Mouse (Mus musculus): Measurements from ENCODE around the gene Camta1. TPM values are rescaled to one million over a fixed set of nuclear protein-coding genes. Genes with fewer than 3 reads are reported as not detected.

The Camta1 gene
- polyA plus RNA-seq, 1 experiment from 2014 or later = 93.9 TPM

DNA sequence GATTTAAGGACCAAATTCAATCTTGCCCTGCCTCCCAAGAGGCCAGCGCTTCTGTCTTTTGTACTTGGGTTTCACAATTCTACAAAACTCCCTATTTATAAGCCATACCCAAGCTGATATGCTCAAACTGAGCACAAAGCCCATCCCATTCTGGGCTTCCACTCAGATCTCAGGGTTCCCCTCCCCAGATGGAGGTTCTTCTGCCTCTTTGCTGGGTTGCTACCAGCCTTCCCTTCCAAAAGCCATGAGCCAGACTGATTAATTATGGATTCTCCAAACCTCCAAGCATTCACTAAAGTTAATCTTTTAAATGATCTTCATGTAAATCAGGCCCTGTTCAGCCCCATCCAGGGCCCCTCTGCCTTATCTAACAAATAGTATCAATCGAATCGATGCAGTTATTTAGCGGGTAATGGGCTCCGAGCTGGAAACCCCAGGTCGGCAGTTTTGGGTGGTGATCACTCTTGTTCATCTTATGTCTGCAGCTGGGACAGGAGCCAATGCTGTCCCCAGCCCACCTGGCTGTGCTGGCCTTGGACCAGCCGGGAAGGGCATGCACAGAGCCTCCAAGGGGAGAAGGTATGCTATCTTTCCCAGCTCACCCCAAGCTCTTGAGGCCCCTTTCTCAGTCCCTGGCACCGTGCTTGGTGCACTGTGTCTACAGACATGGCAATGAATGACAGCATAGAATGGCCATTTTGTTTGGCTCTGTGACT is 534.5 kb downstream of the Camta1 start:
- Histone ChIP-seq H3K36me3 (ENCODE audit: control insufficient read depth, insufficient read depth, low read length) (no peaks in the 10 kb centered on the region), H3K4me3 (ENCODE audit: low read depth, low read length) (no peak overlapping the region), H3K9ac (ENCODE audit: low read depth, low read length) (no peak overlapping the region), H3K27me3 (replicated peaks; ENCODE audit: control insufficient read depth, insufficient read depth, low read length) (no peaks in the 10 kb centered on the region), H3K4me1 (replicated peaks; ENCODE audit: control insufficient read depth, insufficient read depth, low read length) (no peaks in the 10 kb centered on the region), H3K4me2 (no peak overlapping the region), H3K9me3 (ENCODE audit: control insufficient read depth, low read length) (no peaks in the 10 kb centered on the region), H3K27ac (ENCODE audit: low read depth, low read length) (no peak overlapping the region)
- 84% methylated on average over 8 of the region's 8 CpGs for WGBS
- DNase-seq (ENCODE audit: low spot score) (no peak), ATAC-seq (replicated peaks; ENCODE audit: low FRiP score) (no peak)

DNA sequence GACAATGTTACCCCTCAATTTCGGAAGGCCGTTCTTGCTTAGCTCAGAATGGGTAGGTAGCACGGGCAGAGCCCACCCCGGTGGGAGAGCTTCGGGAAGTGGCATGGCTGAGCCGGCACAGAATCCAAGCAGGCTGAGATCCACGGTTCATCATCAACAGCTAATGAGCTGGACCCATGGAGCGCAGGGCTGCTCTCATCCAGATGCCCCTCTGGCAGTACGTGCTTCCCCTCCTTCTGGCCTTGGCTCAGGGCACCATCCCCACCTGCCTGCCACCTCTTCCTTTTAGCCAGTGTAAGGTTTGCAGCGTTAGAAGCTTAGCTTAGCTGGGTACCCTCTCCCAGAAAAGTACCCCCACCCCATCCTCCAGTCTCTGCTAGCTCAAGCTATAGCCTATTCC is 545.2 kb downstream of the Camta1 start:
- Histone ChIP-seq H3K4me1 (replicated peaks; ENCODE audit: control insufficient read depth, insufficient read depth, low read length) (no peaks in the 10 kb centered on the region), H3K27me3 (replicated peaks; ENCODE audit: control insufficient read depth, insufficient read depth, low read length) (no peaks in the 10 kb centered on the region)
- 81% methylated on average over 10 of the region's 10 CpGs for WGBS

DNA sequence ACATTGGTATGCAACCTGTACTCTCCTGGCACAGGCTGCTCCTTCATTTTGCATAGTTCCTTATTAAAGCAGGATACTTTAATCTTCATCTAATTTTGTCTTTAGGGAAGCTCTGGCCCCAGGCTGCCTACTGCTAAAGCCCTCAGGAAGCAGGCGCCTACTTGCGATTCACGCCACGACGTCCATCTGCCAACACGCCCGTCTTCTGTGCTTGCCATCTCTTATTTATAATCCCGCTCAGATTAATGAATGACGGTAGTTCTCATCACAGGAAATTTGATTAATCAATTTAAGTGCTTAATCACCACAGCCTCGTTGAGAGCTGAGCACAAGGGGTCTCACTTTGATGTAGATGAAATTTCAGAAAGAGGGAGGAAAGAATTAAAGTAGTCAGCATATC is 546.0 kb downstream of the Camta1 start:
- H3K9me3 ChIP-seq (ENCODE audit: control insufficient read depth, low read length) = no peaks in the 10 kb centered on the region
- H3K4me1 ChIP-seq (replicated peaks; ENCODE audit: control insufficient read depth, insufficient read depth, low read length) = no peaks in the 10 kb centered on the region
- H3K27ac ChIP-seq (ENCODE audit: low read depth, low read length) = no peak overlapping the region
- DNase-seq (ENCODE audit: low spot score) (no peak), ATAC-seq (replicated peaks; ENCODE audit: low FRiP score) (no peak)
- H3K4me3 ChIP-seq (ENCODE audit: low read depth, low read length) = no peak overlapping the region
- no peak overlapping the region for H3K4me2 ChIP-seq
- no peaks in the 10 kb centered on the region for H3K36me3 ChIP-seq (ENCODE audit: control insufficient read depth, insufficient read depth, low read length)
- H3K9ac ChIP-seq (ENCODE audit: low read depth, low read length) = no peak overlapping the region
- WGBS = 78% methylated on average over 10 of the region's 10 CpGs
- no peaks in the 10 kb centered on the region for H3K27me3 ChIP-seq (replicated peaks; ENCODE audit: control insufficient read depth, insufficient read depth, low read length)

More for the DNA sequence above, 545.2 kb downstream of the Camta1 start:
- Histone ChIP-seq H3K4me3 (ENCODE audit: low read depth, low read length) (no peak overlapping the region), H3K9me3 (ENCODE audit: control insufficient read depth, low read length) (no peaks in the 10 kb centered on the region), H3K4me2 (no peak overlapping the region), H3K36me3 (ENCODE audit: control insufficient read depth, insufficient read depth, low read length) (no peaks in the 10 kb centered on the region), H3K27ac (ENCODE audit: low read depth, low read length) (no peak overlapping the region), H3K9ac (ENCODE audit: low read depth, low read length) (no peak overlapping the region)
- ATAC-seq (replicated peaks; ENCODE audit: low FRiP score) = no peak
- DNase-seq (ENCODE audit: low spot score) = no peak

DNA sequence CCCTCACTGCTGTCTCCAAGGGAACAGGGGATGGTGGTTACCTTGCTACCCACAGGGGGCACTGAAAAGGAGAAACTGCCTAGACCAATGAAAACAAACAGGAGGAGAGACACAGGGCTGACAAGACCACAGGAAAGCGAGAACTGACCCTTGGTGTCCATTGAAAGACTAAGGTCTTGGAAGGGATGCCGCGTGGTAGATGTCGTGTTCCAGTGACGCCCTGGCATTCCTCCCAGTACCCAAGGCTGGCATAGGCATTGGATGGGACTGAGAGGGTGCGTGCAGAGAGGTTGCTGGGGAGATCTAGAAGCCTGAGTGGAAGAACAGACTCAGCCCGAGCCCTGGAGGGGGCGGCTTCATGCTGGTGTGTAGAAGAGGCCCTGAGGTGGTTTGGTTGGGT is 550.9 kb downstream of the Camta1 start:
- no peaks in the 10 kb centered on the region for H3K27me3 ChIP-seq (replicated peaks; ENCODE audit: control insufficient read depth, insufficient read depth, low read length)
- ATAC-seq (replicated peaks; ENCODE audit: low FRiP score) (no peak), DNase-seq (ENCODE audit: low spot score) (no peak)
- H3K9ac ChIP-seq (ENCODE audit: low read depth, low read length) = no peak overlapping the region
- H3K27ac ChIP-seq (ENCODE audit: low read depth, low read length) = peak overlapping the region; percentile 32; the same call in 1 of the 2 replicates
- no peak overlapping the region for H3K4me2 ChIP-seq
- no peak overlapping the region for H3K4me3 ChIP-seq (ENCODE audit: low read depth, low read length)
- H3K9me3 ChIP-seq (ENCODE audit: control insufficient read depth, low read length) = no peaks in the 10 kb centered on the region
- H3K36me3 ChIP-seq (ENCODE audit: control insufficient read depth, insufficient read depth, low read length) = no peaks in the 10 kb centered on the region
- 82% methylated on average over 8 of the region's 8 CpGs for WGBS
- no peaks in the 10 kb centered on the region for H3K4me1 ChIP-seq (replicated peaks; ENCODE audit: control insufficient read depth, insufficient read depth, low read length)

DNA sequence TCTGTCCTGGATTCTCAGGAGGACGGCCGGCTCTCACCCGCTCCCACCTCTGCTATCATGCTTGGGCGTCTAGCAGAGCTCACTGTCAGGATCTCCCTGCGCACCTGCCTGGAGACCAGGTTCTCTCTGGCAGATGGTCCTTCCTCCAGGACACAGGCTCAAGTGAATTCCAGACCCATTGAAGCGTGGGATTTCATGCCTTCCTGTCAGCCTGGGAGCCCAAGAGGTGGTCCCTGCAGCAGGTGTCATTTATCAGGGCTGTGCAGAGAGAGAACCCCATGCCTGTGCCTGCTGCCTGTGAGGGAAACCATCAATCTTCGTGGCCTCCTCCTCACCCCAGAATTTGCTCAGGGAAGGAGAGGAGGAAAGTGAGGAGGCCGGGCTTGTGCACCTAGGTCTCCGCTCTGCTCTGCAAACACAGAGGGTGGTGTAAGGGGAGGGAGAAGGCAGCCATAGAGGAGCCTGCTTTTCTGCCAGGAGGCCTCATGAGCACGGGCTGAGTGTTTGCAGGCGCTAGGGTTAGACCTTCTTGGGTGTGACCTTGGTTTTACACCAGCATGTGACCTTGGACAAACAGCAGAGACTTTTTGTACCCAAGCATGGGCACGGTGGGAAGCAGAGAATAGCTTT is 551.5 kb downstream of the Camta1 start:
- Histone ChIP-seq H3K4me2 (no peak overlapping the region), H3K9ac (ENCODE audit: low read depth, low read length) (no peak overlapping the region), H3K27me3 (replicated peaks; ENCODE audit: control insufficient read depth, insufficient read depth, low read length) (no peaks in the 10 kb centered on the region), H3K4me3 (ENCODE audit: low read depth, low read length) (no peak overlapping the region), H3K9me3 (ENCODE audit: control insufficient read depth, low read length) (no peaks in the 10 kb centered on the region), H3K36me3 (ENCODE audit: control insufficient read depth, insufficient read depth, low read length) (no peaks in the 10 kb centered on the region), H3K4me1 (replicated peaks; ENCODE audit: control insufficient read depth, insufficient read depth, low read length) (no peaks in the 10 kb centered on the region), H3K27ac (ENCODE audit: low read depth, low read length) (peak overlapping the region; percentile 32; the same call in 1 of the 2 replicates)
- no peak for DNase-seq (ENCODE audit: low spot score)
- WGBS = 49% methylated on average over 12 of the region's 12 CpGs
- ATAC-seq (replicated peaks; ENCODE audit: low FRiP score) = no peak

DNA sequence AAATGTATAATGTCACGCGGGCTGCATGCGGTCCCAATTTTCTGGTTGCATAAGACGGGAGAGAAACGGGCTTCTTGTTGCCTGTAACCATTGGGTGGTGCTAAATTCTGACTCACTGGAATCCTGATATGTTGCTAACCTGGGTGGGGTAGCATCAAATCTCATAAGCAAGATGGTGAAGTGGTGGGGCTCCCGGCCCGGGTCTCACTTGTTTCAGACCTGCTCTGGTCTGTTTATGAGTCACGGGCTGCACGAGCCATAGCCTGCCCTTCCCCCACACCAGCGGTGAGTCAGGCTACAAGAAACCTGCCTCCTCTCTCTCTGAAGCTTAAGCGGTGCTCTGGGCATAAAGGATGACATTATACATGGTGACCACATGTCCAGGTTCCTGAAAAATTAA is 554.8 kb downstream of the Camta1 start:
- Histone ChIP-seq H3K36me3 (ENCODE audit: control insufficient read depth, insufficient read depth, low read length) (no peaks in the 10 kb centered on the region), H3K27ac (ENCODE audit: low read depth, low read length) (no peak overlapping the region), H3K9me3 (ENCODE audit: control insufficient read depth, low read length) (no peaks in the 10 kb centered on the region), H3K4me1 (replicated peaks; ENCODE audit: control insufficient read depth, insufficient read depth, low read length) (no peaks in the 10 kb centered on the region), H3K9ac (ENCODE audit: low read depth, low read length) (no peak overlapping the region), H3K4me3 (ENCODE audit: low read depth, low read length) (no peak overlapping the region), H3K27me3 (replicated peaks; ENCODE audit: control insufficient read depth, insufficient read depth, low read length) (no peaks in the 10 kb centered on the region), H3K4me2 (no peak overlapping the region)
- ATAC-seq (replicated peaks; ENCODE audit: low FRiP score) (no peak), DNase-seq (ENCODE audit: low spot score) (no peak)
- 78% methylated on average over 11 of the region's 11 CpGs for WGBS

DNA sequence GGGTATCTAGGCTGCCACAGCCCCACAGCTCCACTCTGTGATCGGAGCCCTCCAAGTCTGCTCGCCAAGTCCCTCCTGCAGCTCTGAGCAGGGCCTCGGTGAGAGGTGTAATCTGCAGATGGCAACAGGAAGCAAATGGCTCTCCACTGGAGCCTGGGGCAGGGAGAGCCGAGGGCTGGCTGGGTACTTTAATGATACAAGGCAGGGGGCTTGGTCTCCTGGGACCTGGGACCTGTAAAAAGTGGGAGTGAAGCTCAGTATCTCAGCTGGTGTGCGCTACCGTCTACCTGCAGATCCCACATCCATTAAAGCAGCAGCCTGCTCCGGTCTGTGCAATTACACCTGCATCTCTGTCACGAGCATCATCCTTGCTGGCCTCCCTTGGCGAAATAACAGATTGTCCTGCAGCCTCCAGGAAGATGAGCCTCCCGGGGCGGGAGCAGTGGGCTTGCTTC is 555.3 kb downstream of the Camta1 start:
- Histone ChIP-seq H3K4me1 (replicated peaks; ENCODE audit: control insufficient read depth, insufficient read depth, low read length) (no peaks in the 10 kb centered on the region), H3K27me3 (replicated peaks; ENCODE audit: control insufficient read depth, insufficient read depth, low read length) (no peaks in the 10 kb centered on the region), H3K4me2 (no peak overlapping the region), H3K9ac (ENCODE audit: low read depth, low read length) (no peak overlapping the region), H3K4me3 (ENCODE audit: low read depth, low read length) (no peak overlapping the region), H3K27ac (ENCODE audit: low read depth, low read length) (no peak overlapping the region), H3K36me3 (ENCODE audit: control insufficient read depth, insufficient read depth, low read length) (no peaks in the 10 kb centered on the region), H3K9me3 (ENCODE audit: control insufficient read depth, low read length) (no peaks in the 10 kb centered on the region)
- 59% methylated on average over 11 of the region's 11 CpGs for WGBS
- ATAC-seq (replicated peaks; ENCODE audit: low FRiP score) (no peak), DNase-seq (ENCODE audit: low spot score) (no peak)

DNA sequence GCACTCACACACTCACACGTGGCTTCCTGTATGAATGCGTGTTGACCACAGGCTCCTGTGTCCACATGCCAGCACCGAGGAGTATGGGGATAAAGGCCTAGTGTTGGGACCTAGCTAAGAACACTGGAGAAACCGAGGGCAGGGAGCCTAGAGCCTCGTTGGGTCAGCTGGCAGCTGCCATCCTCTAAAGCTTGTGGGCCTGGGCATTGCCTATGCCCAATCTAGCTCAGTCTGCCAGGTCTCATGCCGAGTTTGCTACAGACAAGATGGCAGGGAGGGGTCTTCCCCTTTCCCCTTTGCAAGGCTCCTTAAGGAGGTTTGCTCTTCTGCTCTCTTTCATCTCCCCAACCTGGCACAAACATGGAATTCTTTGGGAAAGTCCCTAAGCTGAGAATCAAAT is 555.9 kb downstream of the Camta1 start:
- WGBS = 72% methylated on average over 6 of the region's 6 CpGs
- Histone ChIP-seq H3K4me1 (replicated peaks; ENCODE audit: control insufficient read depth, insufficient read depth, low read length) (no peaks in the 10 kb centered on the region), H3K4me3 (ENCODE audit: low read depth, low read length) (no peak overlapping the region), H3K9me3 (ENCODE audit: control insufficient read depth, low read length) (no peaks in the 10 kb centered on the region), H3K27me3 (replicated peaks; ENCODE audit: control insufficient read depth, insufficient read depth, low read length) (no peaks in the 10 kb centered on the region), H3K27ac (ENCODE audit: low read depth, low read length) (no peak overlapping the region), H3K4me2 (no peak overlapping the region), H3K9ac (ENCODE audit: low read depth, low read length) (no peak overlapping the region), H3K36me3 (ENCODE audit: control insufficient read depth, insufficient read depth, low read length) (no peaks in the 10 kb centered on the region)
- DNase-seq (ENCODE audit: low spot score) (no peak), ATAC-seq (replicated peaks; ENCODE audit: low FRiP score) (no peak)

DNA sequence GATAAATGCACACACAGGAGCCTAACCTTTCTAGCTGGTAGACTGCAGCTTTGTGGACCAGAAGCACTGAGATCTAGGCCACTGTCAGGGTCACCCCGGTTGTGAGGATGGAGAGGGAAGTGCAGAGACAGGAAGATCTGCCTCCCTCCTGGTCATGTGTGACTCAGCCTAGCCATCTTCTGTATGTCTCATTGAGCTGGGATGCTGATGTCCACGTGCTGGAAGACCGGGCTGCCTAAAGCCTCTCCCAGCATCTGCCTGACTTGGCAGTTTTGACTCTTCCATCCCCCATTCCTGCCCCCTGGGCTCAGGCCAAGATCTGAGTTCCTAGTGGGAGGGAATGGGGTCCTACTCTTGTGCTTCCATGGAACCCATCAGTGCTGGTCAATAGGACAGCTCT is 557.7 kb downstream of the Camta1 start:
- DNase-seq (ENCODE audit: low spot score) (no peak), ATAC-seq (replicated peaks; ENCODE audit: low FRiP score) (no peak)
- Histone ChIP-seq H3K9me3 (ENCODE audit: control insufficient read depth, low read length) (no peaks in the 10 kb centered on the region), H3K4me3 (ENCODE audit: low read depth, low read length) (no peak overlapping the region), H3K27me3 (replicated peaks; ENCODE audit: control insufficient read depth, insufficient read depth, low read length) (no peaks in the 10 kb centered on the region), H3K4me2 (no peak overlapping the region), H3K4me1 (replicated peaks; ENCODE audit: control insufficient read depth, insufficient read depth, low read length) (no peaks in the 10 kb centered on the region), H3K36me3 (ENCODE audit: control insufficient read depth, insufficient read depth, low read length) (no peaks in the 10 kb centered on the region), H3K9ac (ENCODE audit: low read depth, low read length) (no peak overlapping the region), H3K27ac (ENCODE audit: low read depth, low read length) (no peak overlapping the region)
- 69% methylated on average over 3 of the region's 3 CpGs for WGBS
